Mouse (Mus musculus) myocyte (in vitro differentiated cells): ENCODE measurements around the gene Mavs.

Experiments
- CEBPB ChIP-seq: IDR thresholded peaks from 2 replicates; pipeline ENCODE4 v1.6.1; 2011; ENCODE audit warnings: mild to moderate bottlenecking, moderate library complexity; ENCODE audit not compliant: poor library complexity, insufficient read depth, severe bottlenecking
- E2F4 ChIP-seq: IDR thresholded peaks from one replicate; pipeline ENCODE4 v1.6.1; 2011; ENCODE audit warnings: mild to moderate bottlenecking, control low read depth, moderate library complexity; ENCODE audit not compliant: insufficient read depth
- MAX ChIP-seq: IDR thresholded peaks from one replicate; pipeline ENCODE4 v1.6.1; 2011; ENCODE audit warnings: low read depth, mild to moderate bottlenecking, control low read depth
- MYOD1 ChIP-seq, 3 experiments: IDR thresholded peaks; one replicate each; pipeline ENCODE4 v1.6.1; 2011; ENCODE audit warnings: control low read depth in 2 of 3, low read depth in 2 of 3, mild to moderate bottlenecking in 2 of 3, moderate library complexity in 1 of 3; ENCODE audit not compliant: insufficient read length in 2 of 3, control insufficient read depth in 1 of 3
- MYOG ChIP-seq, 3 experiments: IDR thresholded peaks; one replicate each; pipeline ENCODE4 v1.6.1; 2011; ENCODE audit warnings: control low read depth in 2 of 3, low read depth in 2 of 3, mild to moderate bottlenecking in 2 of 3; ENCODE audit not compliant: insufficient read length in 2 of 3, control insufficient read depth in 1 of 3, insufficient read depth in 1 of 3
- POLR2A ChIP-seq: IDR thresholded peaks from one replicate; pipeline ENCODE4 v1.6.1; 2011; ENCODE audit warnings: low read depth, mild to moderate bottlenecking, control low read depth, moderate library complexity; ENCODE audit not compliant: insufficient read length
- POLR2AphosphoS2 ChIP-seq: IDR thresholded peaks from one replicate; pipeline ENCODE4 v1.6.1; 2011; ENCODE audit warnings: low read depth, control low read depth; ENCODE audit not compliant: insufficient read length
- SRF ChIP-seq: IDR thresholded peaks from one replicate; pipeline ENCODE4 v1.6.1; 2011; ENCODE audit warnings: low read depth; ENCODE audit not compliant: control insufficient read depth, insufficient read length
- TCF12 ChIP-seq: IDR thresholded peaks from one replicate; pipeline ENCODE4 v1.6.1; 2011; ENCODE audit warnings: mild to moderate bottlenecking, control low read depth; ENCODE audit not compliant: poor library complexity, insufficient read depth, severe bottlenecking
- TCF3 ChIP-seq: IDR thresholded peaks from one replicate; pipeline ENCODE4 v1.6.1; 2011; ENCODE audit warnings: low read depth, control low read depth; ENCODE audit not compliant: insufficient read length
- USF1 ChIP-seq: IDR thresholded peaks from one replicate; pipeline ENCODE4 v1.6.1; 2011; ENCODE audit warnings: low read depth, mild to moderate bottlenecking, control low read depth, moderate library complexity

GRCm38 (mm10) chr2:131225178-131225577, 8.7 kb upstream of the Mavs start:
- TF ChIP-seq USF1 (no peak), POLR2A (no peak), MYOD1 (IDR thresholded peaks at IDR 0.05; ENCODE audit: control insufficient read depth in 1 of 3, insufficient read length in 2 of 3, low read depth in 2 of 3) (no peak), CEBPB (no peak), E2F4 (no peak), MAX (no peak), MYOG (IDR thresholded peaks at IDR 0.05; ENCODE audit: control insufficient read depth in 1 of 3, insufficient read depth in 1 of 3, insufficient read length in 2 of 3, low read depth in 2 of 3) (no peak), TCF12 (no peak), POLR2AphosphoS2 (no peak), TCF3 (no peak), SRF (no peak)
